Mouse (Mus musculus) C2C12 (cell line): ENCODE measurements around the gene Arhgef6.

Experiments used
- CTCF ChIP-seq: IDR thresholded peaks from one replicate; pipeline ENCODE4 v1.5.1; 2011; ENCODE audit not compliant: control insufficient read depth, insufficient read depth, insufficient read length
- USF1 ChIP-seq: IDR thresholded peaks from one replicate; pipeline ENCODE4 v1.6.1; 2011; ENCODE audit warnings: low read depth, mild to moderate bottlenecking, control low read depth, moderate library complexity

DNA sequence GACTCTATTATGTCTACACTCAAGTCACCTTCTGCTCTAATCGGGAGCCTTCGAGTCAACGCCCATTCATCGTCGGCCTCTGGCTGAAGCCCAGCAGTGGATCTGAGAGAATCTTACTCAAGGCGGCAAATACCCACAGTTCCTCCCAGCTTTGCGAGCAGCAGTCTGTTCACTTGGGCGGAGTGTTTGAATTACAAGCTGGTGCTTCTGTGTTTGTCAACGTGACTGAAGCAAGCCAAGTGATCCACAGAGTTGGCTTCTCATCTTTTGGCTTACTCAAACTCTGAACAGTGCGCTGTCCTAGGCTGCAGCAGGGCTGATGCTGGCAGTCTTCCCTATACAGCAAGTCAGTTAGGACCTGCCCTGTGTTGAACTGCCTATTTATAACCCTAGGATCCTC lies 115.2 kb downstream of the Arhgef6 start:
- TF ChIP-seq CTCF (no peak), USF1 (no peak)
